Mouse (Mus musculus): ENCODE results near the gene 1190005I06Rik.

DNA sequence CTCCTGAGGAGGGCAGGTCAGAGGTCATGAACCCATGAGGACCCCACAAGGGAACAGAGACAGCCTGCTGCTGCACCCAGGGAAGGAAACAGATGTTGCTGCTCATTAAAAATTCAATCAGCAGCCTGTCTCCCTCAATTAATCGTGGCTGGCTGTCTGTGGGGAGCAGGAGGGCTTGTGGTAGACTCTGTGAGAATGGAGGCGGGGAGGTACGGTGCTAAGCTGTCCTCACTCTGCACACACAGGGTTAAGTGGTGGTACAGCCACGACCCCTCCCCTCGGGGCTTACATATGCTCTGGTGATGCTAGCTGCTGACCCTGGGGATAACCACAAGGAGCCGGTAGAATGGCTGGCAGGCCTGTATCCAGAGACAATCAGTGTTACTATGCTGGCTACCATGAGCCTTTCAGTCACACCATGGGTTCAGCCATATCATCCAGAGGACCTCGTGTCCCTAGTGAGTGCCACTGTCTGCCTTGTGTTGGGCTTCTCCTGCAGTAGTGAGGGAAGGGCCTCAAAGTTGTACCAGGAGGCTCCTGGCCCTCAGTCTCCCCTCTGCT is 82.2 kb downstream of the 1190005I06Rik start:
- TF ChIP-seq CTCF (IDR thresholded peaks at IDR 0.05) (no peak), EP300 (IDR thresholded peaks at IDR 0.05) (no peak)
